Mouse (Mus musculus) midbrain, embryonic 15.5 days (tissue): ENCODE data around the gene Crnn. TPM values are rescaled to one million over a fixed set of nuclear protein-coding genes. Genes with fewer than 3 reads are reported as not detected.

Source experiments
- polyA plus RNA-seq: library from polyadenylated mRNA; unstranded; fragments of >200 nt; fragmentation: Nextera tagmentation; extraction: Ambion mirVana; gene quantifications from 2 replicates; pipeline ENCODE4 v1.2.1, GENCODE M21; 2015

Crnn gene
- polyA plus RNA-seq, 1 experiment from 2014 or later: not detected

Other genes with a start within 250 kb of the Crnn start
- gene Lce3a, start 218.6 kb upstream of the Crnn start, polyA plus RNA-seq: not detected in 2 replicates
- not detected in 2 replicates for gene Lce3b, start 211.8 kb upstream of the Crnn start, polyA plus RNA-seq
- not detected in 2 replicates for gene Lce3c, start 200.3 kb upstream of the Crnn start, polyA plus RNA-seq
- not detected in 2 replicates for gene Lce3d, start 187.4 kb upstream of the Crnn start, polyA plus RNA-seq
- not detected in 2 replicates for gene Lce3e, start 177.7 kb upstream of the Crnn start, polyA plus RNA-seq
- not detected in 2 replicates for gene Lce3f, start 152.6 kb upstream of the Crnn start, polyA plus RNA-seq
- 1.3 and 1.6 TPM in 2 replicates for gene Crct1, start 129.1 kb upstream of the Crnn start, polyA plus RNA-seq
- gene Lce1m, start 125.7 kb upstream of the Crnn start, polyA plus RNA-seq: not detected in 2 replicates
- gene Gm4858, start 76.0 kb upstream of the Crnn start, polyA plus RNA-seq: not detected in 2 replicates
- gene Flg2, start 52.5 kb downstream of the Crnn start, polyA plus RNA-seq: not detected in 2 replicates
- not detected in 2 replicates for gene Flg, start 128.7 kb downstream of the Crnn start, polyA plus RNA-seq
- gene Hrnr, start 175.0 kb downstream of the Crnn start, polyA plus RNA-seq: not detected in 2 replicates
- not detected in 2 replicates for gene Rptn, start 248.9 kb downstream of the Crnn start, polyA plus RNA-seq